Mouse (Mus musculus) embryonic facial prominence, embryonic 13.5 days (tissue): ENCODE results near the gene Tmem136. TPM values are rescaled to one million over a fixed set of nuclear protein-coding genes. Genes with fewer than 3 reads are reported as not detected.

Experiments used
- ATAC-seq: fragments of 200-750 bp; cut with Nextera tagmentation; 2 replicates; pipeline ENCODE4 v1.8.0; 2017; ENCODE audit warnings: low read depth; ENCODE audit not compliant: insufficient number of reproducible peaks, insufficient read depth, low FRiP score, low TSS enrichment
- H3K27ac ChIP-seq: fragments of 300-500 bp; sonication (generic); 2 replicates; pipeline ENCODE4 v1.5.1; 2015; ENCODE audit warnings: moderate library complexity, mild to moderate bottlenecking, inconsistent platforms
- H3K27me3 ChIP-seq: fragments of 300-500 bp; sonication (generic); 2 replicates; pipeline ENCODE4 v1.6.1; 2015; ENCODE audit warnings: mild to moderate bottlenecking, inconsistent platforms
- H3K36me3 ChIP-seq: fragments of 300-500 bp; sonication (generic); 2 replicates; pipeline ENCODE4 v1.6.1; 2015; ENCODE audit warnings: mild to moderate bottlenecking, inconsistent platforms
- H3K4me1 ChIP-seq: fragments of 300-500 bp; sonication (generic); 2 replicates; pipeline ENCODE4 v1.6.1; 2015; ENCODE audit warnings: inconsistent platforms
- H3K4me2 ChIP-seq: fragments of 300-500 bp; sonication (generic); 2 replicates; pipeline ENCODE4 v1.6.1; 2015; ENCODE audit warnings: moderate library complexity, mild to moderate bottlenecking, inconsistent platforms
- H3K4me3 ChIP-seq: fragments of 300-500 bp; sonication (generic); 2 replicates; pipeline ENCODE4 v1.5.1; 2015; ENCODE audit warnings: mild to moderate bottlenecking, inconsistent platforms
- H3K9ac ChIP-seq: fragments of 300-500 bp; sonication (generic); 2 replicates; pipeline ENCODE4 v1.6.1; 2015; ENCODE audit warnings: mild to moderate bottlenecking, inconsistent platforms
- H3K9me3 ChIP-seq: fragments of 300-500 bp; sonication (generic); 2 replicates; pipeline ENCODE4 v1.6.1; 2016; ENCODE audit warnings: inconsistent platforms
- WGBS: fragments of 180-500 bp; shearing (Covaris S2); methylation state at CpG from one replicate; pipeline ENCODE4 v1.1.7; 2015; ENCODE audit warnings: mixed read lengths; 5-methylcytosine and 5-hydroxymethylcytosine counted together
- polyA plus RNA-seq: library from polyadenylated mRNA; unstranded; fragments of >200 nt; fragmentation: Nextera tagmentation; extraction: Ambion mirVana; gene quantifications from 2 replicates; pipeline ENCODE4 v1.2.1, GENCODE M21; 2015

Gene Tmem136
- polyA plus RNA-seq, 1 experiment from 2014 or later, result 7.8 TPM

DNA sequence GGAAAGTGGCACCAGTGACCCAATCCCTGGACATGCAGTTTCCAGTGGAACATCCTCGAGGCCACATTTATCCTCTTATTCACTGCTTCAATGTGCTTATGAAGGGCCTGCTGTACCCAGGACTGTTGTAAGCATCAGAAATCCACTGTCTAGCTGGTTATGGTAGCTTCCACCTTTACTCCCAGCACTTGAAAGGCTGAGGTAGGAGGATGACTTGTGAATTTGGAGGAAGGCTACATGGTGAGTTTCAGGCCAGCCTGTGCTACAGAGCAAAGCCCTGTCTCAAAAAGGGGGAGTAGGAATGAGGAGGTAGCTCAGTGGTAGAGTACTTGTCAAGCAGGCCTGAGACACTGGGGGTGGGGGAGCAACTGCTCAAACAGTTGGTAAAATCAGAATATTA is 8.3 kb downstream of the Tmem136 start:
- no peak overlapping the region for H3K4me3 ChIP-seq
- H3K9me3 ChIP-seq, result no peaks in the 10 kb centered on the region
- WGBS, result 77% methylated on average over 1 of the region's 1 CpGs
- H3K4me2 ChIP-seq, result no peak overlapping the region
- no peak overlapping the region for H3K27ac ChIP-seq
- no peak overlapping the region for H3K9ac ChIP-seq
- peaks cover 19% of the 10 kb centered on the region for H3K36me3 ChIP-seq
- H3K4me1 ChIP-seq, result peaks cover 17% of the 10 kb centered on the region
- ATAC-seq, result no peak
- H3K27me3 ChIP-seq, result no peaks in the 10 kb centered on the region

DNA sequence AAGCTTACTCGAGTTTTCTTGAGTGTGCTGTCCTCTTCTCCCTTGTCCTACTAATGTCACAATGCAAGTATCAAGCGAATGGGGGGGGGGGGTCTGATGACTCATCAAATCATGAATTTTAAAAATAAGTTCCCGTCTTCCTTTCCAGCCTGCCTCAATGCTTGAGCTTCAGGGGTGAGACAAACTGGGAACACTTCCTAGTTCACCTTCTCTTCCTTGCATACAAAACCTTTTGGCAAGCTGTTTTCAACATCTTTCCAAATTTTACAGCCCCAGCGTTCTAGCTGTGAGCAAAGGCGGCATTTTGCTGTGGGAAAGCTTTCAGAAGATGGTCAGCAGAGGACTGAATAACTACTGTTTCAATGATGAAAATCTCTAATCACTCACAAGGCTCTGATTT is 8.8 kb downstream of the Tmem136 start:
- no peak overlapping the region for H3K9ac ChIP-seq
- no peak overlapping the region for H3K27ac ChIP-seq
- 61% methylated on average over 5 of the region's 5 CpGs for WGBS
- peaks cover 22% of the 10 kb centered on the region for H3K4me1 ChIP-seq
- peaks cover 19% of the 10 kb centered on the region for H3K36me3 ChIP-seq
- no peaks in the 10 kb centered on the region for H3K9me3 ChIP-seq
- no peaks in the 10 kb centered on the region for H3K27me3 ChIP-seq
- no peak overlapping the region for H3K4me3 ChIP-seq
- ATAC-seq, result no peak
- H3K4me2 ChIP-seq, result peak overlapping the region; percentile 82

DNA sequence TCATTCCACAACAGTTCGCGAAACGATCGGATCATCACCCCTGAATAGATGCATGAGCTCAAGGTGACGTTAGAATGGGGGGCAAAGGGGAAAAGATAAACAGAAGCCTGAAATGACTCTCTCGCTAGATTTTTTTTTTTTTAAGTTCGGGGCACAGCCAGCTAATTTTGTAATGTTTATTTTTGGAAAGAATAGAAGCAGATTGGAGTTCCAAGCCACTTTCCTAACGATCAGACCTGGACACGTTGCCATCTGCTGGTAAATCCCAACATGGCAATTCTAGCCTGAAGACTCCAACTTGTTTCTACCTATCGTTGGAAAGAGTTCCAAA is 9.2 kb downstream of the Tmem136 start, which contains the start of gene Arhgef12:
Gene Arhgef12 (minus strand): TSS at position 53 of the 331 bp plus-strand sequence.
- Histone ChIP-seq H3K36me3 (peaks cover 19% of the 10 kb centered on the region), H3K9me3 (no peaks in the 10 kb centered on the region), H3K4me1 (peaks cover 26% of the 10 kb centered on the region), H3K4me2 (peak within 1 kb of the TSS; percentile 82), H3K4me3 (peak within 1 kb of the TSS; percentile 89), H3K9ac (peak within 1 kb of the TSS; percentile 95), H3K27ac (peak within 1 kb of the TSS; percentile 97), H3K27me3 (no peaks in the 10 kb centered on the region)
- ATAC-seq, result no peak
- 31% methylated on average over 10 of the region's 10 CpGs for WGBS

DNA sequence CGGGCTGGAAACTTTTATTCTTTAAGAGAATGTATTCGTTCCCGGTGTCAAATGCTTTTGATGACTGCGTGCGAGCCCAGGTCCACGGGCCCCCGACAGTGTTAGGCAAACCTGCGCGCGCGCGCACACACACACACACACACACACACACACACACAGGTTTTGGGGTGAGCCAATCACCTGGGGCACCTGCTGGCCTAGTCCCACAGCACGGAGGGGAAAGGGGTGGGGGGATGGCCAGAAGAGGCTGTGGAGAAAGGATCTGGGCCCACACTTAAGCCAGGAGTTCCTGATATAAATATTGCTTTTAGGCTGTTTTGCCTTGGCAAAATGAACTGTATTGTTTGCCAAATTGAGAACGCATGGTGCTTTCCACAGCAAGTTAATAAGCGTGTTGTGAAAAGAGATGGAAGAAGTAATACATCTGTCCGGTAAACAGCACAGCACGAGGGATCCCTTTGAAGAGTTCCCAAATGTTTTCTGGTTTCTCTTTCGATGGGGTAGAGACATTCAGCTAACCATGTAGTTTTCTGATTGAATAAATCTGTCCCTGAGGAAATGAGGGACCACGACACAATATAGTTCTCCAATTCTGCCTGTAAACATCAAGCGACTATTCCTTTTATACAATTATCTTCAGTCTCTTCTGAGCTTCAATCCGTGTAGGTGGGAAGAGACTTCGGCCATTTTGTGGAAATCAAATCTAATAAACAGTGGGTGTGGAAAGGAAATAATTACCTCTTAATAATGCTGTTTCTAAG is 9.8 kb downstream of the Tmem136 start:
- H3K4me1 ChIP-seq, result peaks cover 31% of the 10 kb centered on the region
- H3K4me3 ChIP-seq, result peak overlapping the region; percentile 89
- H3K9me3 ChIP-seq, result no peaks in the 10 kb centered on the region
- peak overlapping the region; percentile 95 for H3K9ac ChIP-seq
- peak overlapping the region; percentile 82 for H3K4me2 ChIP-seq
- 9% methylated on average over 22 of the region's 22 CpGs for WGBS
- H3K27ac ChIP-seq, result peak overlapping the region; percentile 97
- peaks cover 16% of the 10 kb centered on the region for H3K36me3 ChIP-seq
- H3K27me3 ChIP-seq, result no peaks in the 10 kb centered on the region
- peak; percentile 43 for ATAC-seq

DNA sequence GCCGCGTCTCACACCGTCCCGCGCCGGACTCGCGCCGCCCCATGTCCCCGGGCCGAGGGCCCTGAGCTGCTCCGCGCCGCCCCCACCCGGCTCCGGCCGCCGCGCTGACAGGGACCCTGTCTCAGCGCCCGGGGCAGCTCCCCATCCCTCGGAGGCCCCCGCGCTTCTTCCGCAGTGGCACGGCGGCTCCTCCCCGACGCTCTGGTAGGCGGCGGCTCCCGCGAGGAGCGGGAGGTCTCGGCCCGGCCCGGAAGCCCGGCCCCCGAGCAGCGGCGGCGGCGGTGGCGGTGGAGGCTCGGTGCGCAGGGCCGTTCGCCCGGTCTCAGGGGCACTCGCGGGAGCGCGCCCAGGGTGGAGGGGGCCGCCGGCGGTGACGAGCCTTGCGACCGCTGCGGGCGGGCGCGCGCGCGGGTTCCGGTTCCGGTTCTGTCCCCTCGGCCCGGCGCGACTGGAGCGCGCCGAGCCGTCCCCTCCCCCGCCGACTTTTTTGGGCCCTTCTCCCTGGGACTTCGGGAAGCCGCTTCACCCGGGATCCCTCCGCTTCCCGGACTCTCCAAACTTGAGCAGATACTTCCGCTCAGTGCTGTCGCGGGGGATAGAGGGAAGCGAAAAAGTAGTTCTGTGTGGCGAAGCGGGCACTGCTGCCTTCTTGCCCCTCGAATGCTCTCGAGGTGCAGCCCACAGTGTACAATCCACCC is 10.6 kb downstream of the Tmem136 start:
- peak; percentile 90 for ATAC-seq
- H3K27me3 ChIP-seq, result no peaks in the 10 kb centered on the region
- H3K4me1 ChIP-seq, result peaks cover 31% of the 10 kb centered on the region
- under 1% methylated on average over 83 of the region's 91 CpGs for WGBS
- peak overlapping the region; percentile 89 for H3K4me3 ChIP-seq
- no peaks in the 10 kb centered on the region for H3K9me3 ChIP-seq
- H3K9ac ChIP-seq, result peak overlapping the region; percentile 95
- H3K4me2 ChIP-seq, result peak overlapping the region; percentile 82
- peaks cover 10% of the 10 kb centered on the region for H3K36me3 ChIP-seq
- H3K27ac ChIP-seq, result peak overlapping the region; percentile 97

DNA sequence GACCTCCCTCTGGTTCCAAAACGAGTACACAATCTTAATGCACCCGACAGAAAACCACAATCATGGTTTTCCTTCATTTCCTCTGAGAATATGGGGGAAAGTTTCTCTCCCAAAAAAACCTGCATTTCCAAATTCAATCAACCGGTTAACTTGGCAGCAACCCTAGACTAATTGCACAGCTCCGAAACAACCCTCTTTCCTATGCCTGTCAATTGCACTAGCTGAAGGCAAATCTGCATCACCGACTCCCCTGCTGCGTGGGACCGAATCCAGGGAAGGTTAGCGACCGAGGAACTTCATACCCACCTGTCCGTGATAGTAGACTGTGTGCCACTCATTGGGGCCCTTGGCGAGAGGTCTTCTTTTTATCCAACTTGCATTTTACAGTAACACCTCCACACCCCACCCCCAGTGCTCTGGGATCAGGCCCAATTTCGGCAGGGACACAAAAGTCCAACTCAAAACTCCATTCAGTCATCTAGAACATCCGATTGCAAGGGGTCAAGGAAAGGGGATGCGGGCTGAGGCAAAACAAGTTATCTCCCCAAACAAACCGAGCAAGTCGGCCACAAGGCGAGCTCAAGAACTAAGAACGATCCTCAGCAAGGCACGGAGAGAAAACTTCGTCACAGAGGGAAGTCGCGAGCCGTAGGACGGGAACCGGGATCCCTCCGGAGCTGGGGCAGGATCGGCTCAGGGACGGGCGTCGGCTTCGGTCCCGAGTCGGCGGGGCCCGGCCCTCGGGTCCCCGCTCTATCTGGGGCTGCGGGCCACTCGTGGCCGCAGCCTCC is 11.3 kb downstream of the Tmem136 start:
- Histone ChIP-seq H3K9me3 (no peaks in the 10 kb centered on the region), H3K4me1 (peaks cover 31% of the 10 kb centered on the region), H3K36me3 (0 out of 2 replicates have a peak, but pooled peaks cover 3% of the 10 kb centered on the region), H3K4me3 (peak overlapping the region; percentile 89), H3K27me3 (no peaks in the 10 kb centered on the region), H3K27ac (peak overlapping the region; percentile 97), H3K4me2 (peak overlapping the region; percentile 82), H3K9ac (peak overlapping the region; percentile 95)
- ATAC-seq, result no peak; the same call in 1 of the 2 replicates
- under 1% methylated on average over 40 of the region's 40 CpGs for WGBS

DNA sequence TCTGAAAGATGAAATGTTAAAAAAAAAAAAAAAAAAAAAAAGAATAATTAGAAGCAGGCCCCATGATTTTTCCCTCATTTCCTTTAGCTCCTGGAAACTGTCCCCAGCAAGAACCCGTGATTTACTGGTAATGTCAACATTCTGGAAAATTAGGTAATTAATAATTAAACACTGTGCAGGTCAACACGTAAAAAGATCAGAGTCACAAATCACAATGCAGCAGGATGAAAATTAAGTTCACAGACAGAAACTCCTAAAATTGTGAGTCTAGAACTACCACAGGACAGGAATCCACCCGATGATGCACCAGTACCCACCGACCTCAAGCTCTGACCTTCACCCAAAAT is 11.9 kb downstream of the Tmem136 start:
- H3K9ac ChIP-seq, result peak overlapping the region; percentile 95
- no peaks in the 10 kb centered on the region for H3K27me3 ChIP-seq
- H3K9me3 ChIP-seq, result no peaks in the 10 kb centered on the region
- H3K4me1 ChIP-seq, result peaks cover 31% of the 10 kb centered on the region
- WGBS, result 3% methylated on average over 4 of the region's 4 CpGs
- H3K27ac ChIP-seq, result peak overlapping the region; percentile 97; the same call in 1 of the 2 replicates
- H3K4me3 ChIP-seq, result peak overlapping the region; percentile 89
- ATAC-seq, result no peak
- peak overlapping the region; percentile 82 for H3K4me2 ChIP-seq
- 0 out of 2 replicates have a peak, but pooled peaks cover 3% of the 10 kb centered on the region for H3K36me3 ChIP-seq

DNA sequence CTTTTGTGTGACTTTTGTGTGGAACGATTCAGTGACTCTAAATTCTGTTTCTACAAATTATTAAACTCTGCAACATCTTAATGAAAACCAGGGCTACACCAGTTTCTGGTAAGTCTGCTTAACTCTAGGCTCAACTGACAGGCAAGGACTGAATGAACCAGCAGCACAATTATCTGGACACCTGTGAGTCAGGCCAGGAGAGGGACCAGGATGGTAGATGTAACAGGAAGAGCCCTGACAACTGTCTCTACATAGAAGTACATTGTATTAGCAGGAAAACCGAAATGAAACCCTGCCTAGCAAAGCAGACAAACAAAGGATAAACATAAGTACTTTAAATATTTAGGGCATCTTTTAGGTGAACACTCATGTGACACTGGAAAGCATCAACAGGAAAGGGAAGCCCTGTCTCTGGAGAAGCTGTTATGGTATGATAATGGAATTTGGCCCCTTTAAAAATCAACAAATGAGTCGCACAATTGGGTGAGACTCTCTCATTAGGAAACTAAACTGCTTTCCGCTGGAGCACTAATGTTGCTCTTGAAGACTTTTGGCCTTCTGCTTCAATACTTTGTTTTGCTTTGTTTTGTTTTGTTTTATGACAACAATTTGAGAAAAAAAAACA is 12.6 kb downstream of the Tmem136 start:
- peak overlapping the region; percentile 58; the same call in 1 of the 2 replicates for H3K9ac ChIP-seq
- WGBS, result 24% methylated on average over 4 of the region's 4 CpGs
- no peaks in the 10 kb centered on the region for H3K9me3 ChIP-seq
- H3K4me3 ChIP-seq, result peak overlapping the region; percentile 89
- H3K36me3 ChIP-seq, result 0 out of 2 replicates have a peak, but pooled peaks cover 3% of the 10 kb centered on the region
- peak overlapping the region; percentile 82 for H3K4me2 ChIP-seq
- H3K27me3 ChIP-seq, result no peaks in the 10 kb centered on the region
- H3K27ac ChIP-seq, result no peak overlapping the region
- ATAC-seq, result no peak
- peaks cover 33% of the 10 kb centered on the region for H3K4me1 ChIP-seq

DNA sequence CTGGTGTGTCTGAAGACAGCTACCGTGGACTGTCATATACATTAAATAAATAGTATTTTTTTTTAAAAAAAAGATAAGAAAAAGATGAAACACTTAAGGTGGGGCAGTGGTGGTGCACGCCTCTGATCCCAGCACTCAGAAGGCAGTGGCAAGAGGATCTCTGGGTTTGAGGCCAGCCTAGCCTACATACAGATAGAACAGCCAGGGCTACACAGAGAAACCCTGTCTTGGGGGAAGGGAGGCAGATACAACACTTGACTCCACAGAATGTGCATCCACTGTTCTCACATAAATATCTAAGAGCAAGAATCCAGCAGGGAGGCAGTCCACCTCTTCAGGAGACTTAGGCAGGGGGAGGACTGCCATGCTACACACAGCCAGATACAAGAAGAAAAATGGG is 13.4 kb downstream of the Tmem136 start:
- no peaks in the 10 kb centered on the region for H3K27me3 ChIP-seq
- no peak for ATAC-seq
- 87% methylated on average over 2 of the region's 2 CpGs for WGBS
- H3K4me1 ChIP-seq, result peaks cover 35% of the 10 kb centered on the region
- peak overlapping the region; percentile 82 for H3K4me2 ChIP-seq
- 0 out of 2 replicates have a peak, but pooled peaks cover 3% of the 10 kb centered on the region for H3K36me3 ChIP-seq
- no peak overlapping the region for H3K27ac ChIP-seq
- H3K4me3 ChIP-seq, result peak overlapping the region; percentile 89
- H3K9ac ChIP-seq, result peak overlapping the region; percentile 49
- no peaks in the 10 kb centered on the region for H3K9me3 ChIP-seq

DNA sequence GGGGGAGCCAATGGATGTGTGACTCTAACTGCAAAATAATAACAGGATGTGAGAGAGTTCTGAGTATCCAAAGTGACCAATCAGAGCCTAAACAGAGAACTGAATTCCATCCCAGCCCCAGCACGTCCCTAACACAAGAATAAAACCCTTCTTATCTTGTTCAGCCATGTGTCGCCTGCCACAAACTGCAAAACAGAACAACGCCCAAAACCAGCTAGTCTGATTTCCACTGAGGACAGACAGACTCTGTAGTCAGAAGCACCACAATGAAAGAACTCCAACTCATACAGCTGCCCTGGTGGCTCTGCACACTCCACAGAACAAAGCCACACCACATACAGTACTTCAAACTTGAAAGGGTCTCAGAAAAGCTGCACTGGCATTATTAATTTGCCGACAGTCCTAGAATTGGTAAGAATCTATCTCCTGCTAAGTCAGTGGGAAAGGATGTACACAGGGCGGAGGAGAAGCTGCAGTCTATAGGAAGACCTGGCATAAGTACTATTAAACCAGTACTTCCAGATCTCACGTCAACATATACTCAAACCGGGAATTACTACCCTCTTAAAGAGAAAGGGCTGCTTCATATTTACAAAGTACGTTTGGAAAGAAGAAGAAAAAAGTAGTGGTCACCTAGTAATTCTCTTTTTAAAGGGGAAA is 14.3 kb downstream of the Tmem136 start:
- Histone ChIP-seq H3K27ac (no peak overlapping the region), H3K9me3 (no peaks in the 10 kb centered on the region), H3K27me3 (no peaks in the 10 kb centered on the region), H3K4me1 (peaks cover 42% of the 10 kb centered on the region), H3K36me3 (0 out of 2 replicates have a peak, but pooled peaks cover 3% of the 10 kb centered on the region), H3K4me3 (0 out of 2 replicates have a peak overlapping the region, but pooled peaks have one; percentile 1), H3K9ac (no peak overlapping the region), H3K4me2 (peak overlapping the region; percentile 82)
- WGBS, result 71% methylated on average over 8 of the region's 8 CpGs
- ATAC-seq, result no peak
